Mouse (Mus musculus): ENCODE data around the gene Zfp429. TPM values are rescaled to one million over a fixed set of nuclear protein-coding genes. Genes with fewer than 3 reads are reported as not detected.
"Not testable (repeated sequence)": the region's sequence is repeated elsewhere in the genome, so short reads cannot be mapped to it uniquely, and the experiment has no call there.

Gene Zfp429
- polyA plus RNA-seq (2012; ENCODE audit: insufficient read depth, insufficient read length, missing spikeins) = 13.5 and 14.4 TPM in 2 replicates

- not testable (repeated sequence) for H3K4me1 ChIP-seq (ENCODE audit: control insufficient read depth, insufficient read depth, low read length)
- peak within 1 kb of the TSS; percentile 73 for H3K27ac ChIP-seq (ENCODE audit: insufficient read depth, low read depth, low read length)
- peak within 1 kb of the TSS; percentile 86 for H3K4me3 ChIP-seq (ENCODE audit: insufficient read depth, low read length)
Observed at GRCm38 (mm10) chr13:67399183-67399903, at the start of gene Zfp429. Gene Zfp429, minus strand, starts transcription at chr13:67399819.

DNA sequence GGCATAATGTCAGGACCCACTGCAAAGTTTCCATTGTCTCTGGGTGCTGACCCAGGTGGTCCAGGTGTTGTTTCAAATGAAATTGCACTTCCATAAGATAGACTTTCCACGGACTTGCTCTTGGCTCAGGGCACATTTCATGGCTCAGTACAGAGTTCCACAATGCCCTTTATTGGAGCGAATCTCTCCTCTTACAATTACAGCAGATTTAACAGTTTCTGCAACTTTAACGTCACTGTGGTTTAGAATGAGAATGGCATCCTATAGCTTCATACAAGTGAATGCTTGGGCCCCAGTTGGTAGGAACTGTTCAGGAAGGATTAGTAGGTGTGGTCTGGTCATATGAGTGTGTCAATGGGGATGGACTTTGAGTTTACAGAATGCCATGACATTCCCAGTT lies 37.5 kb upstream of the Zfp429 start:
- H3K4me1 ChIP-seq (ENCODE audit: control insufficient read depth, insufficient read depth, low read length); H3K27ac ChIP-seq (ENCODE audit: insufficient read depth, low read depth, low read length); H3K4me3 ChIP-seq (ENCODE audit: insufficient read depth, low read length): not testable (repeated sequence)

DNA sequence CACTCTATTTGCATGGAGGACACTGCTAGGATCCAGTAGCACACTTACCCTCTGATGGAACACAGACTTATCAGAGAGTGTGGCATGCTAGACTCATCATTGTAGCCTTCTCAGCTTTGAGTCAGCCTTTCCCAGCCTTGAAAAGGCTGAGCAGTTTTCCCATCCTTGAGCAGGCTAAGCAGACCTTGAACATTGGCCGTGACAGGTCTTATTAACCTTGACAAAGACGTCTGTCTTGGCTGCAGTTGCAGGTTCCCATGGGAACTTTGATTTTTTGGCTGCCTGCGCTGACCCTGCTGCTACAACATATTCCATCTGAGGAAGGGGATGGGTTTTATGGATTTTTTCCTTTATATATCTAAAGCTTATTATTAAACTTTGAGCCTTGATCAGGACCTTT lies 28.5 kb upstream of the Zfp429 start:
- H3K4me3 ChIP-seq (ENCODE audit: insufficient read depth, low read length) = no peak overlapping the region
- no peak for TF ChIP-seq CTCF (IDR thresholded peaks at IDR 0.05; ENCODE audit: low read depth, low read length)
- TF ChIP-seq POLR2A (IDR thresholded peaks at IDR 0.05; ENCODE audit: borderline replicate concordance, low read depth, low read length) = no peak
- peaks cover 2% of the 10 kb centered on the region; the same call in 1 of the 2 replicates for H3K4me1 ChIP-seq (ENCODE audit: control insufficient read depth, insufficient read depth, low read length)
- no peak overlapping the region for H3K27ac ChIP-seq (ENCODE audit: insufficient read depth, low read depth, low read length)

- H3K27ac ChIP-seq (ENCODE audit: insufficient read depth, low read depth, low read length); H3K4me1 ChIP-seq (ENCODE audit: control insufficient read depth, insufficient read depth, low read length); H3K4me3 ChIP-seq (ENCODE audit: insufficient read depth, low read length): not testable (repeated sequence)
Observed at GRCm38 (mm10) chr13:67425699-67426098, 26.1 kb upstream of the Zfp429 start.

- not testable (repeated sequence) for H3K4me1 ChIP-seq (ENCODE audit: control insufficient read depth, insufficient read depth, low read length); H3K27ac ChIP-seq (ENCODE audit: insufficient read depth, low read depth, low read length); H3K4me3 ChIP-seq (ENCODE audit: insufficient read depth, low read length)
Observed at GRCm38 (mm10) chr13:67422532-67422931, 22.9 kb upstream of the Zfp429 start.

DNA sequence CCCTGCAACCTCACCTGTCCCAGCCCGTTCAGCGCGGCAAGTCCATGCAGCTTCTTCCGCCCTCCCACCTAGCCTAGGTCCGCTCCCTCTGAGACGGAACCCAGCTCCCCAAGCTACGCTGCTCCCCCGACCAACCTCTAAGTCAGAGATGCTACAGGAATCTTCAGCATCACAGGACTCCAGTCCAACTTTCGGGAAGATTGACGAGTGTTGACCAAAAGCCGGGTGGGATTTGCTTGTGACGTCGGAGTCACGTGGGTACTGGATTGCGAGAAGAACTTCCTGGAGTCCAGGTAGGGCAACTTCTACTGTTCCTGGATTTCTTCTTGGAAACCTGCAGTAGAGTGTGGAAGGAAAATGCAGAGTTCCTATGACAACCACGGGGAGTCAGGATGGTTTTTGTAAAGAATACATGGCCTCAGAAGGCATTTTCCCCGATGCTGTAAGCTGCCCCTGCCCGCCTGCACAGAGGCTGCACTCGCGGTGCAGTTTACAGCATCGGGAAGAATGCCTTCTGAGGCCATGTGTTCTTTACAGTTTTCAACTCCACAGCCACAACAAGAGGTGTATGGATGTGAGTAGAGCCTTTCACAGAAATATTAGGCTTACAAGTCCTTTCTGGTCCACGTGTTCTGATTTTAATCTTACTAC lies 21.7 kb upstream of the Zfp429 start, which contains the start of gene Zfp459:
Gene Zfp459, minus strand, starts transcription at position 212 of the 651 bp plus-strand sequence.
- H3K27ac ChIP-seq (ENCODE audit: insufficient read depth, low read depth, low read length) = no peak within 1 kb of the TSS
- TF ChIP-seq CTCF (IDR thresholded peaks at IDR 0.05; ENCODE audit: low read depth, low read length) = no peak
- TF ChIP-seq POLR2A (IDR thresholded peaks at IDR 0.05; ENCODE audit: borderline replicate concordance, low read depth, low read length) = no peak
- H3K4me1 ChIP-seq (ENCODE audit: control insufficient read depth, insufficient read depth, low read length) = peaks cover 6% of the 10 kb centered on the region
- peak within 1 kb of the TSS; percentile 52 for H3K4me3 ChIP-seq (ENCODE audit: insufficient read depth, low read length)

DNA sequence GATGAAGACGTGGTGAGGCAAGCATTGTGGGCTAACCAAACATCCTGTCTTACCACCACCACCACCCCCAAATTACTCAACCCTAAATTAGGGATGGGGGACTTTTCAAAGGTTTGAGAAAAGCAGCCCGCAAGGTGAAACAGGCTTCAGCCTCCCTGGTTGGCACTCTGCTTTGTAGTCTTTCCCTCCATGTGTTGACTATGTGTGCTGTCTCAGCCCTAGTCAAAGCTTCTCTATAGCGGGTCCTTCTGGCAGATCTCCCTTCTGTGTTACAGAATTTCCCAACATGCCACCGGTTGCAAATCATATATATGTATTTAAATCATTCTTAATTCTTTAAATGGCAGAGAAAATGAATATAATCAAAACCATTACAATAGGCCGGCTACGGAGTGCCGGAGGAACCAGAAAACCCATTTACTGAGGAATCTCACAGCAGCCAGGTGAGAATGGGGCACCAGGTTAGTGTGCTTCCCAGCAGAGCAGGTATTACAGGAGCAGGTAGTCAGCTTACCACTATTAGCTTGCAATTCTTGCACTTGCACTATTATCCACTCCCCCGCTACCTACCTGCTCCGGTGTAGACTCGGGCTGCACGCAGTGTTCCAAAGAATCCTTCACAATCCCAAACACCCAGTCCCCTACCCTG lies 21.1 kb upstream of the Zfp429 start:
- TF ChIP-seq POLR2A (IDR thresholded peaks at IDR 0.05; ENCODE audit: borderline replicate concordance, low read depth, low read length) = no peak
- TF ChIP-seq CTCF (IDR thresholded peaks at IDR 0.05; ENCODE audit: low read depth, low read length) = no peak
- Histone ChIP-seq H3K4me3 (ENCODE audit: insufficient read depth, low read length) (peak overlapping the region; percentile 52), H3K27ac (ENCODE audit: insufficient read depth, low read depth, low read length) (no peak overlapping the region), H3K4me1 (ENCODE audit: control insufficient read depth, insufficient read depth, low read length) (peaks cover 6% of the 10 kb centered on the region)

GRCm38 (mm10) chr13:67416811-67417210 lies 17.2 kb upstream of the Zfp429 start:
- TF ChIP-seq POLR2A (IDR thresholded peaks at IDR 0.05; ENCODE audit: borderline replicate concordance, low read depth, low read length) = no peak
- no peak for TF ChIP-seq CTCF (IDR thresholded peaks at IDR 0.05; ENCODE audit: low read depth, low read length)

DNA sequence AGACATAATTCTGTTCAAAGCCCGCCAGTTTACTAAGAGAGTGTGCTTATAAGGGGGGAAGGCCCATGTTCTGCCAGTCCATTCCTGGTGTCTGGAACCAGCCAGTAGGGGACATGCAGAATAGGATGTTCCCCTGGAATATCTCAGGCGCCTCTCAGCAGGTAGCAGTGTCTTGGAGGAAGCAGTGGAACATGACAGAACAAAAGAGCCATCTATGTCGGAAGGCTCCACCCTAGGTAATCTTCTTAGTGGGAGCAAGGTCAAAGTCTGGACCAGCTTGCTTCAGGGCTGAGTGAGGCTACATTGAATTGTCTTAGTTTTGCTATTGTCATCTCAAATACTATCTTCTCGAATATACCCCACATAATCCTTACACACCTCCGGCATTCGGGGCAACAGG lies 16.1 kb upstream of the Zfp429 start:
- no peak for TF ChIP-seq CTCF (IDR thresholded peaks at IDR 0.05; ENCODE audit: low read depth, low read length)
- no peak for TF ChIP-seq POLR2A (IDR thresholded peaks at IDR 0.05; ENCODE audit: borderline replicate concordance, low read depth, low read length)
- H3K4me3 ChIP-seq (ENCODE audit: insufficient read depth, low read length) = no peak overlapping the region
- H3K4me1 ChIP-seq (ENCODE audit: control insufficient read depth, insufficient read depth, low read length) = no peaks in the 10 kb centered on the region
- no peak overlapping the region for H3K27ac ChIP-seq (ENCODE audit: insufficient read depth, low read depth, low read length)

More at GRCm38 (mm10) chr13:67416811-67417210, 17.2 kb upstream of the Zfp429 start:
- Histone ChIP-seq H3K4me1 (ENCODE audit: control insufficient read depth, insufficient read depth, low read length) (peaks cover 2% of the 10 kb centered on the region; the same call in 1 of the 2 replicates), H3K4me3 (ENCODE audit: insufficient read depth, low read length) (no peak overlapping the region), H3K27ac (ENCODE audit: insufficient read depth, low read depth, low read length) (no peak overlapping the region)

DNA sequence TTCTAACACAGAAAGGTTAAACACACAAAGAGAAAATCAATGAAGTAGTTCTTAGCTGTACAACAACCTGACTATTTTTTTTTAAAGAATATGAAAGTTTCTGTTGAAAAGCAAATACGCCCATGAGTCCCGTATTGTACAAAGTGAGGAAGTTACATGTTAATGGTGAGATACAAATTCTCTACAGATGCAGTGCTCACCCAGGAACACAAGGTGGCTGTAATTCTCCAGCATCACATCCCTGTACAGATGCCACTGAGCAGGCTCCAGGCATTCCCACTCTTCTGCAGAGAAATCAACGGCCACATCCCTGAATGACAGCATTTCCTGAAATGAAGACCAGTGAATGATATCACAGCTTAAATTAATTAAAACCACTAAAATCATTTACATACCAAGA lies 14.0 kb upstream of the Zfp429 start:
- not testable (repeated sequence) for H3K4me1 ChIP-seq (ENCODE audit: control insufficient read depth, insufficient read depth, low read length)

GRCm38 (mm10) chr13:67376255-67376654 lies 23.4 kb downstream of the Zfp429 start:
- H3K4me3 ChIP-seq (ENCODE audit: insufficient read depth, low read length); H3K4me1 ChIP-seq (ENCODE audit: control insufficient read depth, insufficient read depth, low read length); H3K27ac ChIP-seq (ENCODE audit: insufficient read depth, low read depth, low read length): not testable (repeated sequence)

More for the DNA sequence above, 14.0 kb upstream of the Zfp429 start:
- not testable (repeated sequence) for H3K4me3 ChIP-seq (ENCODE audit: insufficient read depth, low read length); H3K27ac ChIP-seq (ENCODE audit: insufficient read depth, low read depth, low read length)

- H3K27ac ChIP-seq (ENCODE audit: insufficient read depth, low read depth, low read length) = peak within 1 kb of the TSS; percentile 48
- not testable (repeated sequence) for H3K4me1 ChIP-seq (ENCODE audit: control insufficient read depth, insufficient read depth, low read length)
- H3K4me3 ChIP-seq (ENCODE audit: insufficient read depth, low read length) = peak within 1 kb of the TSS; percentile 75
Observed at GRCm38 (mm10) chr13:67375050-67375911, 24.3 kb downstream of the Zfp429 start, which contains the start of the genes Gm28041 and Zfp456. Gene Gm28041, minus strand, starts transcription at chr13:67375733. Gene Zfp456, minus strand, starts transcription at chr13:67375810.
